Mouse (Mus musculus) erythroid progenitor cell, adult 5-6 weeks (primary cell): ENCODE results near the gene Trim31. TPM values are rescaled to one million over a fixed set of nuclear protein-coding genes. Genes with fewer than 3 reads are reported as not detected.

Source experiments
- ATAC-seq: replicated peaks from 2 replicates; pipeline ENCODE4 v1.8.0; 2016; ENCODE audit warnings: moderate number of reproducible peaks, mild to moderate bottlenecking, moderate TSS enrichment, inconsistent platforms; ENCODE audit not compliant: poor library complexity, low FRiP score, severe bottlenecking
- total RNA-seq, 2 experiments: library from RNA; stranded (forward) in 1 of 2; stranded (reverse) in 1 of 2; fragments of 150-400 nt in 1 of 2; fragments of 186-747, 209-891 nt in 1 of 2; gene quantifications; 2 replicates each; pipeline versions ENCODE4 v1.2.3 to v1.2.4; 2015 to 2017; ENCODE audit warnings: low replicate concordance in 2 of 2

Trim31 gene
- total RNA-seq, 2 experiments from 2014 or later = not detected

DNA sequence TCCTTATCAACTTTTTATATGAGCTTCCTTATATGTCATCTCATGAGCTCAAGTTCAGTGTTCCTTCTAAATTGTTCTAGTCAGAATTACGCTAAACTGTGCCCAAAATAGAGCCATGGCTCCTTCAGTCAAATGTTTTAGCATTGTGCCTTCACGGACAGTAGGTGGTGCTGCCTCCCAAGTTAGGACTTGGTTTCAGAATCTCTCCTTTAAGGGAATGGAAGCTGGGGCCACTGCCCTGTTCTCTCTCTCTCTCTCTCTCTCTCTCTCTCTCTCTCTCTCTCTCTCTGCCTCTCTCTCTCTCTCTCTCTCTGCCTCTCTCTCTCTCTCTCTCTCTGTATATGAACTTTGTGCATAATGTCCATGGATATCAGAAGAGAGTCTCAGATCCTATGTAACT, 5.6 kb upstream of the Trim31 start:
- peak; percentile 88 for ATAC-seq

DNA sequence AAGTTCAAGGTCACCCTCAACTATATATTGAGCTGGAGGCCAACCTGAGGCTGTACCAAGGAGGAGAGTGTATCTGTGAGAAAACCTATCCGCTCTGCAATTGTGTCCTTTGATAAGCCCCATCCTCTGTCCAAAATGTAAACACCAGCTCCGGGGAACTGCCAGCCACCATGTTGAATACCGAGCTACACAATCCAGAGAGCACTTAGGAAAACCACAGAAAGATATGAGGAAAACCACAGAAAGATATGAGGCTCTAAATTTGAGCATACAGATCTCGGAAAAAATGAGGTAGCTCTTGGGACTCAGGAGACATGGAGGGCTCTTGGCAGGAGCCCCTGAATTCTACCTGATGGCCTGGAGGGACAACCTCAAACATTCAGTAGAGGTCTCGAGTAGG, 4.5 kb upstream of the Trim31 start:
- ATAC-seq = no peak

DNA sequence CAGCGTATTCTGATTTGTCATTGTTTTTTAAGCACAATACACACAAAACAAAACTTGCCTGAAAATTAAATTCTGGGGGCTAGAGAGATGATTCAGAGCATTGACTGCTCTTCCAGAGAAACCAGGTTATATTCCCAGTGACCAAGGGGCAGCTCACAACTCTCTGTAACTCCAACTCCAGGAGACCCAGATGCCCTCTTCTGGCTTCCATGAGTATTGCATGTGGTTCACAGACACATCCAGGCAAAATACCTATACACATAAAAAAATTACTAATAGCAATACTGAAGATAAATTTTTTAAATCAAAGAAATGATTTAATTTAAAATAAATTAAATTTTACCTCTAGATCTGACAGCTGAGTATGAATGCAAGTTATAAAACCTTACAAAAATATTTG, 1.3 kb upstream of the Trim31 start:
- 0 out of 2 replicates have a peak, but pooled peaks have one; percentile 66 for ATAC-seq

DNA sequence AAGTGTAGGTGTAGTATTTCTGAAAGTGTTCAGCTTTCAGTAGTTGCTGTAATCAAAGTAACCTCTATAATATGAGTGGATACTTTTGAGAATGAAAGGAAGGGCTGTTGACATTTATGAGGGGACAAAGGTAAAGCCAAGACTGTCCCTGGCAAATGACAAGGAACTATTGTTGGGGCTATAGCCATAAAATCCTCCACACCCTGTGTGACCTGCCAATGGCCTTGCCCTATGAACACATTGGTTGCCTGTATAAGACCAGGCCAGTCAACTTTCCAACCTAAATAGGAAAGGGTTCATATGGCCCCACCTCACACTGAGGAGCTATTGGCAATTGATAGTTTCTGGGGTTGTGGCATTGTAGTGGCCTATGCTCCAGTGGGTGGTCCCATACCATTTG, 853 bp upstream of the Trim31 start:
- no peak for ATAC-seq

DNA sequence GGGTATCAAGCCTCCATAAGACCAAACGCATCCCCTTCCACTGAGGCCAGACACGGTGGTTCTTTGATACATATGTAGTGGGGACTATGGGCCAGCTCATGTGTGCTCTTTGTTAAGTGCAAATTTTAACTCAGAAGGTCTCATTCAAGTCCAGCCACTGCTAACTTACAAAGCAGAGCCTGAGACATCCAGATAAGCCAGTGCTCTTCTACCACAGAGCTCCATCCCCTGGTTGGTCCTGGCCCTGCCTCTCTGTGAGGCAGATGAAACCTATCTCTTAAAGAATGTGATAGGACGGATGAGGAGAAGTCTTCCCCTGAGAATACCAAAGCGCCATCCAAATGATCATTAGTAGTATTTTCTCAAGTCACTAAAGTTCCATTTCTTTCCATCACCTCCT, 1.5 kb downstream of the Trim31 start:
- ATAC-seq = no peak

DNA sequence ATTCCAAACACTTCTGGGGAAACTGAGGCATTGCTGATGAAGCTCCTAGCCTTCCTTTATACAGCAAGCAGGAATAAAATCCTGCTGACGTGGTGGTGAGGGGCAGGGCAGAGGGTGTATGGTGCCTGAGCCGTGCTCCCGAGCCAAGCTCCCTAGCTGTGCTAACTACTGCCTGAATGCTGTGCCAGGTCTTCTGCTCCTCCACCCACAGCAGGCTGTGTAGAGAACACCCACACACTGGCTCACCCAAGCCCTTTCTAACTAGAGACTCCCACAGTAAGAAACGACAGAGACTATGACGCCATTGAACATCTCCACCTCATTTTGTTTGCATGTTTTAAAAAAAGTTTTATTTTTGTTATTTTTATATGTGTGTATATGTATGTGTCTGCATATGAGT, 2.1 kb downstream of the Trim31 start:
- no peak for ATAC-seq

DNA sequence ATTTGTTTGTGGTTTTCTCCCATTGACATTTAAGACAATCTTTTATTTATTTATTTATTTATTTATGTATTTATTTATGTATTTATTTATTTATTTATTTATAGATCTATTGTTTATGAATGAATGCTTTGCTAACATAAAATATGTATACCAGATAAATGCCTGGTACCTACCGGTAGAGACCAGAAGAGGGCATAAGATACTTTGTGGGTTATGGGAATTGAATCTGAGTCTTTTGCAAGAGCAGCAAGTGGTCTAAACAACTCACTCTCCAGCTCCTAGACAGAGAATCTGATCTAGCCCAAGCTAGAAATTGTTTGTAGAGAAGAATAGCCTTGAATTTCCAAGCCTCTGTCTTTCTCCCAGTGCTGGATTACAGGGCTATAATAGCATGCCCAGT, 2.8 kb downstream of the Trim31 start:
- no peak for ATAC-seq

DNA sequence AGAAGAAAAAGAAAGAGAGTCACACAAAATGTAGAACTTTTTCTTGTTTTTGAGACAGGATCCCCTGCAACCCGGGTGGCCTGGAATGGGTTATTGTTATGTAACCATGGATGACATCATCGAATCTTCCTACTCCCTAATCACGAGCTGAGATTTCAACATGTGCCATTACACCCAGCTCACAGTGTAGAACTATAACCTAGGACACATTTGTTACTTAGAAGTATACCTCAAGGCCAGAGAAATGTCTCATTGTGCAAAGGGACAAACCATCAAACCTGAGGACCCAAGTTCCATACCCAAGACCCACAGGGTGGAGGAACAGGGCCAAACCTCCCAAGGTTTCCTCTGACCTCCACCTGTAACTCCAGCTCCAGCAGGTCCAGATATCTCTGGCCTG, 5.7 kb downstream of the Trim31 start:
- ATAC-seq = no peak

DNA sequence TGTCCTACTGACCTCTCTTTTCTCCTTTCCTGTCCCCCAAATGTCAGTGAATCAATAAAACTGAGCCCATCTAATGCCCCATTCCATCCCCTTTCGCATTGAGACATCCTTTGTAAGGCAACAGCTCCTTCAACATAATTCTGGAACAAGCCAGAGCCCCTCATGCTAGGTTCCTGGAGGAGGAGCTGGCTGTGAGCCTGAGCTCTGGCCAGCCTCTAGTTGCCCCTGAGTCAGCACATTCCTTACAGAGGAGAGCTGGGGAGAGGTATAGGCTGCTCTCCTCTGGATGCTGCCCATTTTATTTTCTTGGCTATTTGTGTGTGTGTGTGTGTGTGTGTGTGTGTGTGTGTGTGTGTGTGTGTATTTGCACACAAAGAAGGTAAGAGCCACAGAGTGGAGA, 10.3 kb downstream of the Trim31 start:
- no peak for ATAC-seq

DNA sequence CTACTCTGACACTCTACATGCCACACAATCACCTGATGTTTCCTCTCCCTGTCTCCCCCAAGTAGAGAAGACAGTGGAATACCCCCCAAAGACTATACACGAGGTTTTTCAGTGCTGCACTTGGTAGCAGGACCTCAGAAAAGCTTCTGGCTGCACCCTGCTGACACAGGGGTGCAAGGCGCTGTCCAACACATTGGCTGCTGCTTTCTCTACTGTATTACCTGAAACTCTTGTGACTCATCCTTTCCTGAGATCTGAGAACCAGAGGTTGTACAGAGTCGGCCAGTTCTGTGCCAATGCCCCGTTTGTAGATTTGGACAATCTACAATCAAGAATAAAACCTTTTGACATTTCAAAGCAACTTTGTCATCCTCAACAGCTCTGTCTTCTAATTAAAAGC, 11.9 kb downstream of the Trim31 start:
- no peak for ATAC-seq

DNA sequence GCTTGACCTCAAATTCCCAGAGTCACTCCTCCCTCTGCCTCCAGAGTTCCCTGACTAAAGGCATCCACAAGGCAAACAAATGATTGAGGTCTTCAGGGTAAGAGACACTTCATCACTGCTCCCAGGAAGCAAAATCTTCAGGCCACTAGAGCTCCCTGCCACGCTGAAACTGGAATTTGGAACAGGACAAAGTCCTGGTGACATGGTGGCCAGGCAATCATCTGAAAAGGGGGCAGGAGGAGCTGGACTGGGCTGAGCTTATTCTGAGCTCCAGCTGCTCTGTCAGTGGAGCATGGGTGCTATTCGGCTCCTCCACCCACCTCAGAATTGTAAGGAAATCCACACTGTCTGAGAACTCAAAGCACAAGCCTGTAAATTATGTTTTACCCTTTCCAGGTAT, 14.1 kb downstream of the Trim31 start:
- ATAC-seq = no peak

DNA sequence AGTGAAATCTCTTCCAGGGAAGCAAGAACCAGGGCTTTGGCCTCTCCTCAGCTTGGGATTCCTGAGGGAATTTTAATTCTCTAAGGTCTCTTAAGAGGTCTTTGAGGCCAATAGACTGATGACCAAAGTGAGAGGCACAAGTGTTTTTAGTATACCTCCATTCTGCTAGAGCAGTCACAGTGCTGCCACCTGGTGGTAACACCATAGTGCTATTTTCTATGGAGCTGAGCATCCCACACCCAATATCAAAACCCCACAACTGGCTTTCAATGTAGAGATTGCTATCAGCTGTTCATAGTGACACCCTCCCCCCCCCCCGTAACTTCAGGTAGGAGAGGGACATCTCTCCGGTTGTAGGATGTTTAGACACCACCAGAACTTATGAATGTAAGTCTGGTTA, 16.2 kb downstream of the Trim31 start:
- peak; percentile 70 for ATAC-seq

DNA sequence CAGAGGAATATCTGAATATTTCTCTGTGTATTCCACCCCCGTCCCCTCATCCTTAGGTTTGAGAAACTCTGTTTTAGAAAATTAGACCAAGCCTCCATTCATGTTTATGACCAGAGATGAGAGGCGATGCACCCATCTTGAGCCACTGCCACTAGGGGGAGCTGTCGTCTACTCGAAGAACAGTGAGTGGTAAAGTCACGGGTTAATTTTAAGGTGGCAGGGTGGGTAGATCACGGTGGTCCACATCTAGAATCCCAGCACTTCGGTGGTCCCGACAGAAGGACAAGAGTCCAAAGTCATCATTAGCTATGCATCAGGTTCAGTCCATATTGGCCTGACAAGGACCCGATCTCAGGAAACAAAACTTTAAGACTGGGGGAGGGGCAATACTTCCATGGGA, 17.2 kb downstream of the Trim31 start:
- peak; percentile 55 for ATAC-seq

DNA sequence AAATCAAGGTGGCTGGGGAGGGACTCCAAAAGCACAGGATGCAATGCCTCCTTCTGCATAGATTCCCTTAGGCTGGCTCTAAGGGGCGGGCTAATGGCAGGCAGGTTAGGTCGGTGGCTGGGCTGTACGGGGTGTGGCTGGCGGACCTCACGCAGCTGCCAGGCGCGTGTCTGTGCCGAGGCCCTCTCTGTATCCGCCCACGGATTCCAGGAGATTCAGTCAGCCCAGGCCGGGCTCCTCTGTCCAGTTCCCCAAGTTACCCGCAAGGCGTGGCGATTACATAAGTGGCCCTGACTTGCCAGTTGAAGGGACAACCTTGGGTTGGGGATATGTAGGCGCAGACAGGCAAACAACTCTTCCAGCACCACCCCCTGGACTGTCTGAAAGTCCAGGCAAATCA, 22.3 kb downstream of the Trim31 start:
- 0 out of 2 replicates have a peak, but pooled peaks have one; percentile 28 for ATAC-seq

DNA sequence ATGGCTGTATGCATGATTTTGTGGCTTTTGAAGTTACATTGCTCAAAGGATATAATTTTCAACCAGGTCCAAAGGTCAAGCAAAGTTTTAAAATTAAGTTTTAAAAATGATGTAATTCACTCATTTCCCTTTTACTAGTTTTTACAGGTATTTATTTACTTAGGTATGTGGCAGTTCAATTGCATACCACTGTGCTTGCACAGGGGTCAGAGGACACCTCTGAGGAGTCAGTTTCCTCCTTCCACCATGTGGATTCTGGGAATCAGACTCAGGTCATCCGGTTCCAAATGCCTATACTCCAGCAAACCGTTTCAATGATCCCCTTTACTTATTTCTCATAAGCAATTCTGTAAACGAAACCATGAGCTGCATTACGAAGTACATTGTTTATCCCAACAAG, 24.8 kb downstream of the Trim31 start:
- no peak for ATAC-seq

DNA sequence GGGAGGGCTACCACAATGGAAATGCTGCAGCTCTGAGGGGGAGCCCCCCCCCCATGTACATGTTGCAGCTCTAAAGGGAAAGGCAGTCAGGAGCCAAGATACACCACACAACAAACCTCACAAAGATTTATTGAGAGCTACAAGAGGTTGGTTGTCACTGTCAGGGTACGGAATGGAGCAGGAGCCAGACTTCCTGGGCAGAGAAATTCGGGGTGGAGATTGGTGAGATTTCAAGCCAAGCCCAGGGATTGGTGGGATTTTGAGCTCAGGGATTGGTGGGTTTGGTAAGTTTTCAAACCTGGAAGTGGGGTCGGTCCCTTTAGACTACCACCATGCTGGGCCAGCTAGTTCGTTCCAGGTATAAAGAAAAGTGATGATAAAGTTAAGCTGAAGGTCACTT, 25.6 kb downstream of the Trim31 start:
- no peak for ATAC-seq

DNA sequence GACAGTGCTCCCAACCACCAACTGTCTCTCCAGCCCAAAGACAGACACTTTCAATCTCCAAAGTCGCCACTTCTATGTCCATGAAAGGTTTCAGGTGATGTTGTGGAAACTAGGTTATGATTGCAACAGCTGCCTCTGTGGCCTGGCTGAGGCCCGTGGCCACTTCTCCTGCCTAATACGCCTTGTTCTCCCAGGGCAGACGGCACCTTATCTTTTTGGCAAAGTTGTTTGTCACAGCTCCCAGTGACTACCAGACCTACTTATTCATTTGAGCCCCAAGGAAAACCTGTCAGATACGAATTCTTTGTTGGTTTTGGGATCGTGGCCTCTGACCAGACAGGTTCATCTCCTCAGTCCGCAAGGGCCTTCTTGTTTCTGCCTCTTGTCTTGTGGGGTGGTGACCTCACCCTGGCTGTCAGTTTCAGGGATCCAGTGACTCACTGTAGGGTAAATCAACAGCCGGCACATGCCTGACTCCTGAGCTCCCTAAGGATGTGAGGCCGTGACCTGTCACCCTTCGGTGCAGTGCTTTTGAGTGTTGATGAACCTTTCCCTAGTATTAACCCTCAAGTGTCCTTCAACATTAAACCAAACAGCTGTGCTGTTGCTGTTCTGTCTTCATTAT, 29.7 kb downstream of the Trim31 start:
- no peak for ATAC-seq

DNA sequence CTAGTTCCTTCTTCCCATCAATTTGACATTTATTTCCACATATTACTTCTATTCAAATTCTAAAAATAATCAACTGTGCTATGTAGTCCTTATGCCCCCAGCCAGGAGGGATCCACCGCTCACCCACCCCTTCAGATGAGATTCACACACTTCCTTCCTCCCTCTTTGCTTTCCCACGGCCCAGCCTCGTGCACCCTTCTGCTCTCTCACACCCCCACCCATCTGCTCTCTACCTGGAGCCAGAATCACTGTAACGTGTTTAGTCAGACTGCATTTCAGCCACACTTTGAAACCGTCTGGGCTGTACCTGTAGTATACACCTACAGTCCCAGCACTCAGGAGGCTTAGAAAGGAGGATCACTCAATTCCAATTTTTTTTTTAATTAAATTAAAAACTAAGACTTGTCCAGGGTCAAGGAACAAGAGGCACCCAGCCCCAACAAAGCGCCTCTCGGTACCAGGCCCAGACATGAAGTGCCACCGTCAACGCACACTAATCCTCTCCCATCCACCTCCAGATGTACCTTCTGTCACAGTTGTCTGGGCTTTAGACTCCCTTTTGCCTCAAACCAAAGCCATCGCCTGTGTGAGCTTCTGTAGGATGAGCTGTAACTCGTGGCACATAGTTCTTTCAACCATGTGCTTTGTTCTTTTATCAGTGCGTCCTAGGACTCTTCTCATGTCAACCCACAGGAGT, 31.5 kb downstream of the Trim31 start:
- no peak for ATAC-seq

DNA sequence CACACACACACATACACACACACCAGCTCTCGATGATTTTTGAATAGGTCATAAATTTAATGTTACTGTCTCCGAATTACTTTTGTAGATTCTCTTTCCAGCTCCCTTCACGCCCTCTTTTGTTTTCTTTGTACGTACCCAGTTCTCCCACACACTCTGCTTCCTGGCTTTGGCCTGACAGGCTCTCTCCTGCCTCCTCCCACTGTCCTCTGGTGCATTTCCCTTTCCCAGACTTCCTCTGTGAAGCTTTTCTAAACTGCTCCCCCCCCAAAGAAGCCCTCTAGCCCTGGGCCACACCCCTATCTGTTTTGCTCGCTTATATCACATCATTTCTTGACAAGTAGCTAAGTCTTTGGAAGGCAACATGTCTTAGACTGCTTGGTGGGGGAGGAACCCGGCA, 32.3 kb downstream of the Trim31 start:
- no peak for ATAC-seq

DNA sequence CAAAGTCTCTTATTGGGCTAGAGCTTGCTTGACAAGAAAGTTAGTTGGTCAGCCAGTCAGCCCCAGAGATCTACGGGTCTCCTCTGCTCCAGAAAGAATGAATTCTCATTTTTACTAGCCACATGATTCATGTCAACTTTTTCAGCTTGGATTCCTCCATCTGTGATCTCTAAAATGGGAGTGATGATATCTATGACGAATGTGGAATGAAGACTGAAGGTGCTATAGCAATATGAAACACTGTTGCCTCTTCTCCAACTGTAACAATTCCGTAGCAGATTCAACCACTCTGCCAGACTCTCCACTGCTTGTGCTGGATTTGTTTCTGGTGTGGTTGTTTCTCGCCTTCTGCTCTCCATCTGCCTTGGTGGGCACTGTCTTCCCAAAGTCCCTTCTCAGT, 33.2 kb downstream of the Trim31 start:
- ATAC-seq = no peak

DNA sequence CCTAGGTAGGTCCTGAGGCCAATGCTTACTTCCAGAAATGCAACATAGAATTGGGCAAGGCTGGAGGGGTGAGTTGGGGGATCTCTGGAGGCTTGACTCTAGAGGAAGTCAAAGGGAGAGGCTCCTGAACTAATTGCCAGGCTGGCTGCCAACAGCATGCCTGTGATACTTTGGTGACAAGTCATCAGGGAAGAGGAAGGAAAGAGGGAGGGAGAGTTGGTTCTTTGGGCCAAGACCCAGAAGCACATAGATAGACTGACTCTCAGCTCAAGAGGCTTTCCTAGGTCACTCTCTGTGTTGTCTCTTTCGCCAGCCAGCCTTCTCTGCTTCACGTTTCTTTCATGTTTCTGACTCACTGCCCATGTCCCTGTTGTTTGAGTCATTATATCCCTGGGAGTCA, 33.9 kb downstream of the Trim31 start:
- no peak for ATAC-seq

DNA sequence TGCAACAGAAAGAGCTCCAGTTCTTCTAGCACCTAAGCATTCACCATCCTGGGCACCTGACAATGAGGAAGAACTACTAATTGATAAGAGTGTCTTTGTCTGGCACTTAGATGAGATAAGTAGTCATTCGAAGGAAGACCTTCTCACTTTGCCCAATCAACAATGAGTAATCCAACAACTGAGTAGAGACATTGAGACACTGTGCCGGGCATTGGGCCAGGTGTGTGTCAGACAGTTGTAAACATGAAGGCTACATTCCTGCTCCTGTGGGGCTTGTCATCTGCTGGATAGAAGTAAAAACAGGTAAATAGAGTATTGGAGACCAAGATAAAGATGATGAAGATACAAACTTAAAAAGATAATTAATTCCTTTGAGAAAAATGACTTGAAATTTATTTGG, 40.1 kb downstream of the Trim31 start:
- no peak for ATAC-seq
